Mouse (Mus musculus): ENCODE measurements around the gene Aplp2. TPM values are rescaled to one million over a fixed set of nuclear protein-coding genes. Genes with fewer than 3 reads are reported as not detected.

Gene Aplp2
- polyA plus RNA-seq, 1 experiment from 2014 or later = 233 TPM

DNA sequence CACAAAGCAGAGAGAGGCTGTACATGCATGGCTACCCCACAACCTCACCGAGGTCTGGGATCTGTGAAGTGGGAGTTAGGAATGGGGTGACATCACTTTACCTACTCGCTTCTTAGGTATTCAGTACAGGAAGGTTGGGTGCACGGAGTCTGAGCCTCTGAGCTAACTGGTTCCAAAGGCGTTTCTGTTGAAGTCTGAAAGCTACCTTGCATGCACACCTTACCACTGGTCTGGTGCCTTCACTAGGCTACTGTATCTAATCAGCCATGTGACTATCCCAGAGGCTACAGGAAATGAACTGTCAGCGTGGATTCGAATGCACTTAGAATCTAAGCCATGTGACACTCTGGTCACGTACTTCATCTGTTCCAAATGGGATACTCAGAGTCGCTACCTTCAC, 55.0 kb downstream of the Aplp2 start:
- Histone ChIP-seq H3K9ac (ENCODE audit: low read length) (no peak overlapping the region), H3K4me3 (ENCODE audit: low read depth, low read length) (no peak overlapping the region), H3K4me2 (no peak overlapping the region), H3K9me3 (ENCODE audit: control insufficient read depth, low read length) (no peaks in the 10 kb centered on the region), H3K36me3 (ENCODE audit: control insufficient read depth, insufficient read depth, low read length) (peaks cover 18% of the 10 kb centered on the region), H3K4me1 (ENCODE audit: control insufficient read depth, insufficient read depth, low read length) (no peaks in the 10 kb centered on the region), H3K27ac (ENCODE audit: low read depth, low read length) (no peak overlapping the region), H3K27me3 (ENCODE audit: control insufficient read depth, insufficient read depth, low read length) (no peaks in the 10 kb centered on the region)
- 91% methylated on average over 8 of the region's 8 CpGs for WGBS
- DNase-seq (ENCODE audit: low spot score, missing footprints) = no peak
- no peak for ATAC-seq (ENCODE audit: low FRiP score)

DNA sequence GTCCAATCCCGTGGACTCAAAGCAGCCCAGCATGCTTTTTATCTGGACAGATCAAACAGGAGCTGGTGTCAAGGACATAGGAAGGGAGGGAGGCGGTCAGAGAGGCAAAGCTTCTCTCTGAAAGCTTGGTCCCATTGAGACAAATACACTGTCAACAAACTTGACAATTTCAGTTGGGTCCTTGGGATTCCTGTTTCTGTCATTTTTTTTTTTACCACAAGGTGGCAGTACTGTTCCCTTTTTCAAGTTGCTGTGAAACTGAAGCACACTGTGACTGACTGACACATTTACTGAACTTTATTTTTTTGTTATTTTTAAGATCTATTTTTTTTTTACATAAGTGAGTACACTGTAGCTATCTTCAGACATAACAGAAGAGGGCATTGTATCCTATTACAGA, 60.6 kb downstream of the Aplp2 start:
- H3K9me3 ChIP-seq (ENCODE audit: control insufficient read depth, low read length) = no peaks in the 10 kb centered on the region
- H3K4me2 ChIP-seq = no peak overlapping the region
- DNase-seq (ENCODE audit: low spot score, missing footprints) = peak; percentile 96
- WGBS = 81% methylated on average over 2 of the region's 2 CpGs
- H3K4me3 ChIP-seq (ENCODE audit: low read depth, low read length) = no peak overlapping the region
- H3K4me1 ChIP-seq (ENCODE audit: control insufficient read depth, insufficient read depth, low read length) = no peaks in the 10 kb centered on the region
- peaks cover 10% of the 10 kb centered on the region for H3K36me3 ChIP-seq (ENCODE audit: control insufficient read depth, insufficient read depth, low read length)
- no peak overlapping the region for H3K9ac ChIP-seq (ENCODE audit: low read length)
- no peaks in the 10 kb centered on the region for H3K27me3 ChIP-seq (ENCODE audit: control insufficient read depth, insufficient read depth, low read length)
- no peak overlapping the region for H3K27ac ChIP-seq (ENCODE audit: low read depth, low read length)
- no peak; the same call in 1 of the 2 replicates for ATAC-seq (ENCODE audit: low FRiP score)

DNA sequence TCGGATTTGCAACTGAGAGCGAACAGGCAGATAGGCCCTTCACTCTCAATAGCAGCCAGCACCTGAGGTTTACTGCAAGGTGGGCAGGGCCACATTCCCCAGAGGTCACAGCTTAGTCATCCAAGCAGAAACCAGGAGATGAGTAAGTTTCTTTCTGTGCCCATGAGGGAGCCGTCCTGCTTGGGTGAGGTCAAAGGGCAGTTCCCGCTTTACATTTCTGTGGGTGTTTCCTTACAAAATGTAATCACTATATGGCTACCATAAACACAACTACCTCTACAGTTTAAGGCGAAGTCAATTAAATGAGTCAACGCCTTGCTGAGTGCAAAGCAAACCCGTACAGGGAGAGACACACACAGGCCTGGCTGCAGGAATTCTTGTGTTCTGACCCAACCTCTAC, 63.5 kb downstream of the Aplp2 start:
- 87% methylated on average over 7 of the region's 7 CpGs for WGBS
- H3K4me3 ChIP-seq (ENCODE audit: low read depth, low read length) = no peak overlapping the region
- no peak overlapping the region for H3K4me2 ChIP-seq
- DNase-seq (ENCODE audit: low spot score, missing footprints) (no peak), ATAC-seq (ENCODE audit: low FRiP score) (no peak)
- H3K27me3 ChIP-seq (ENCODE audit: control insufficient read depth, insufficient read depth, low read length) = no peaks in the 10 kb centered on the region
- H3K36me3 ChIP-seq (ENCODE audit: control insufficient read depth, insufficient read depth, low read length) = peaks cover 6% of the 10 kb centered on the region
- H3K4me1 ChIP-seq (ENCODE audit: control insufficient read depth, insufficient read depth, low read length) = no peaks in the 10 kb centered on the region
- H3K9me3 ChIP-seq (ENCODE audit: control insufficient read depth, low read length) = no peaks in the 10 kb centered on the region
- H3K27ac ChIP-seq (ENCODE audit: low read depth, low read length) = no peak overlapping the region
- no peak overlapping the region for H3K9ac ChIP-seq (ENCODE audit: low read length)

GRCm38 (mm10) chr9:31145272-31145925, 66.2 kb downstream of the Aplp2 start:
- DNase-seq (ENCODE audit: low spot score, missing footprints) (no peak), ATAC-seq (ENCODE audit: low FRiP score) (no peak)
- Histone ChIP-seq H3K4me1 (ENCODE audit: control insufficient read depth, insufficient read depth, low read length) (no peaks in the 10 kb centered on the region), H3K36me3 (ENCODE audit: control insufficient read depth, insufficient read depth, low read length) (0 out of 2 replicates have a peak, but pooled peaks cover 2% of the 10 kb centered on the region), H3K9ac (ENCODE audit: low read length) (no peak overlapping the region), H3K27me3 (ENCODE audit: control insufficient read depth, insufficient read depth, low read length) (no peaks in the 10 kb centered on the region), H3K4me2 (no peak overlapping the region), H3K27ac (ENCODE audit: low read depth, low read length) (no peak overlapping the region), H3K9me3 (ENCODE audit: control insufficient read depth, low read length) (no peaks in the 10 kb centered on the region), H3K4me3 (ENCODE audit: low read depth, low read length) (no peak overlapping the region)
- WGBS = 82% methylated on average over 7 of the region's 7 CpGs

DNA sequence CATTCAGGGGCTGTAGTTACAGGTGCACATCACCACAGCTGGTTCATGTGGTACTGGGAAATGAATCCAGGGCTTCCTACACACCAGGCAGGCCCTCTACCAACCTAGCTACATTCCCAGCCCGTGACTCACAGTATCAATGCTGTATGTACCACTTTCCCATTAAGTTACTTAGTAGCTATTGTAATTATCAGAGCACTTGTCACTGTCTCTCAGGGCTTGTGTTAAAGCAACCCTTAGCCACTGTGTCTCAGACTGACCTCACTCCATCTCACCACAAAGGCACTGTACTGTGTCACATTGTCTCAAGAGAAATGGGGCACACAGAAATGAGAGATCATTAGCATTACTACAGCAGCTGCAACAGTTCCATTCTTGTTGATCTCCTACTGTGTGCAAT, 68.7 kb downstream of the Aplp2 start:
- DNase-seq (ENCODE audit: low spot score, missing footprints) = no peak
- no peak for ATAC-seq (ENCODE audit: low FRiP score)
- H3K9ac ChIP-seq (ENCODE audit: low read length) = no peak overlapping the region
- H3K4me2 ChIP-seq = no peak overlapping the region
- H3K27me3 ChIP-seq (ENCODE audit: control insufficient read depth, insufficient read depth, low read length) = no peaks in the 10 kb centered on the region
- H3K36me3 ChIP-seq (ENCODE audit: control insufficient read depth, insufficient read depth, low read length) = no peaks in the 10 kb centered on the region
- H3K27ac ChIP-seq (ENCODE audit: low read depth, low read length) = no peak overlapping the region
- H3K4me1 ChIP-seq (ENCODE audit: control insufficient read depth, insufficient read depth, low read length) = no peaks in the 10 kb centered on the region
- WGBS = 83% methylated on average over 1 of the region's 1 CpGs
- no peaks in the 10 kb centered on the region for H3K9me3 ChIP-seq (ENCODE audit: control insufficient read depth, low read length)
- no peak overlapping the region for H3K4me3 ChIP-seq (ENCODE audit: low read depth, low read length)

- Histone ChIP-seq H3K4me3 (ENCODE audit: low read depth, low read length) (no peak overlapping the region), H3K36me3 (ENCODE audit: control insufficient read depth, insufficient read depth, low read length) (no peaks in the 10 kb centered on the region), H3K4me1 (ENCODE audit: control insufficient read depth, insufficient read depth, low read length) (peaks cover 9% of the 10 kb centered on the region), H3K4me2 (no peak overlapping the region), H3K9ac (ENCODE audit: low read length) (no peak overlapping the region), H3K27ac (ENCODE audit: low read depth, low read length) (no peak overlapping the region), H3K27me3 (ENCODE audit: control insufficient read depth, insufficient read depth, low read length) (peaks cover 34% of the 10 kb centered on the region), H3K9me3 (ENCODE audit: control insufficient read depth, low read length) (no peaks in the 10 kb centered on the region)
- ATAC-seq (ENCODE audit: low FRiP score) (no peak), DNase-seq (ENCODE audit: low spot score, missing footprints) (no peak)
- 89% methylated on average over 5 of the region's 5 CpGs for WGBS
These were observed 78.5 kb downstream of the Aplp2 start for GRCm38 (mm10) chr9:31133131-31133530.

DNA sequence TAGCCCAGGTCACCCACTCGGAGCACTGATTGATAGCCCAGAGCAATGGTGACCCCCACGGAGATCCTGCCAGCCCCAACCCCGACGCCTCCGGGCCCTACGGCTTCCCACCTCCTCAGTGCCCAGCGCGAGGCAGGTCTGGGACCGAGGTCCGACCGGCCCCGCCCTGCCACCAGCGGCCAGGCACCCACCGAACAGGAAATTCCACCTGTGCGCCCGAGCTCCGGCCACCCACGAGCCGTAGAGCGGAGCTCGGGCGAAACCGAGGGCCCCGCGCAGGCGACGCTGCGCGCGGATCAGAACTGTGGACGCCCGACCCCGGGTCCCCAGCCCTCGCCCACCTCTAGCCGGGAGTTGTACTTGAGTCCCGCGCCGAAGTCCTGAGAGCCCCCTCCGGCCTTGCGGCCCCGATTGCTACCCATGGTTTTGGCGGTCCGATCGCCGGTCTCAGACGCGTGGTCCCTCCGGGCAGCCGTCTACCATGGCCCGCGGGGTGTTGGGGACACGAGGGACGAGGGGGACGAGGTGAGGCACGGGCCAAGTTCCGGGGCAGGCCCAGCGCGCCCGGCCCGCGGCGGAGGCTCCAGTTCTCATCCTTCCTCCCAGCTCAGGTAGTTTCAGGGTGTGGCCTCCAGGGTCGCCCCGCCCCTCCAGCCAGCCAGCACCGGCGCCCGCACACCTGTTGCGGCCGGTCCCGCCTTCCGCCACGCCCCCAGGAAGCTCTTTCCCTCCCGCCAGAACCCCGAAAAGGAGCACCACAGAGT, 80.2 kb downstream of the Aplp2 start, which contains the start of gene St14:
St14 (minus strand) TSS at position 649 of the 764 bp plus-strand sequence.
- H3K9me3 ChIP-seq (ENCODE audit: control insufficient read depth, low read length) = no peaks in the 10 kb centered on the region
- DNase-seq (ENCODE audit: low spot score, missing footprints) = no peak
- H3K4me2 ChIP-seq = peak within 1 kb of the TSS; percentile 75
- no peaks in the 10 kb centered on the region for H3K36me3 ChIP-seq (ENCODE audit: control insufficient read depth, insufficient read depth, low read length)
- peaks cover 9% of the 10 kb centered on the region for H3K4me1 ChIP-seq (ENCODE audit: control insufficient read depth, insufficient read depth, low read length)
- no peak within 1 kb of the TSS for H3K27ac ChIP-seq (ENCODE audit: low read depth, low read length)
- H3K4me3 ChIP-seq (ENCODE audit: low read depth, low read length) = peak within 1 kb of the TSS; percentile 38
- H3K27me3 ChIP-seq (ENCODE audit: control insufficient read depth, insufficient read depth, low read length) = peaks cover 34% of the 10 kb centered on the region
- ATAC-seq (ENCODE audit: low FRiP score) = peak; percentile 69
- H3K9ac ChIP-seq (ENCODE audit: low read length) = peak within 1 kb of the TSS; percentile 47; the same call in 1 of the 2 replicates
- 1% methylated on average over 67 of the region's 74 CpGs for WGBS

GRCm38 (mm10) chr9:31130357-31131204, 81.0 kb downstream of the Aplp2 start:
- H3K9me3 ChIP-seq (ENCODE audit: control insufficient read depth, low read length) = no peaks in the 10 kb centered on the region
- H3K4me3 ChIP-seq (ENCODE audit: low read depth, low read length) = peak overlapping the region; percentile 38
- no peak overlapping the region for H3K27ac ChIP-seq (ENCODE audit: low read depth, low read length)
- peak overlapping the region; percentile 75 for H3K4me2 ChIP-seq
- H3K9ac ChIP-seq (ENCODE audit: low read length) = no peak overlapping the region
- peaks cover 9% of the 10 kb centered on the region for H3K4me1 ChIP-seq (ENCODE audit: control insufficient read depth, insufficient read depth, low read length)
- H3K36me3 ChIP-seq (ENCODE audit: control insufficient read depth, insufficient read depth, low read length) = no peaks in the 10 kb centered on the region
- ATAC-seq (ENCODE audit: low FRiP score) = 0 out of 2 replicates have a peak, but pooled peaks have one; percentile 12
- H3K27me3 ChIP-seq (ENCODE audit: control insufficient read depth, insufficient read depth, low read length) = peaks cover 34% of the 10 kb centered on the region
- WGBS = 11% methylated on average over 26 of the region's 26 CpGs
- DNase-seq (ENCODE audit: low spot score, missing footprints) = peak; percentile 95

All from midbrain, embryonic 11.5 days (tissue).